Mouse (Mus musculus) spleen, embryonic (tissue): ENCODE results near the gene Ube2d2b.

ENCODE experiments used
- CTCF ChIA-PET: fragments of 350-600 bp; sonication (Branson Sonifier 250); formaldehyde crosslinking; loops from one replicate; lab custom pipeline; 2022; lab: Charles Lee

The Ube2d2b gene

GRCm38 (mm10) chr5:107829998-107830560 lies at the start of gene Ube2d2b:
Gene Ube2d2b, plus strand, starts transcription at chr5:107830099.
- CTCF ChIA-PET: no interaction called here

DNA sequence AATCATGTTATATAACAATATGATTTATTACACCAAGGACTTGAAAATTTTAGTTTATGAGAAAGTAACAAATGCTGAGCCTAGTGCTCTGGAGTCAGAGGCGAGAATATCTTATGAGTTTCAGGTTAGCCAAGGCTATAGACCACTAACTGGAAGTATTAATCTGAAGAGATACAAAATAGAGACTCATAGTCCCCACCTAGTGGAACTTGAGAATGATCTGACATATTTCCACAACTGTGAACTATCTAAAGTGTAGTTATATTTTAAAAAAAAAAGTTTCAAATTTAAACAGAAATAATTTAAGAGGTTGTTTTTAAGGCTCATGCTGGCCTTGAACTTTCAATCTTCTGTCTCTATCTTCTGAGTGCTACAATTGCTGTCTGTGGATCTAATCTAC lies 47.5 kb upstream of the Ube2d2b start:
- CTCF ChIA-PET: no interaction called here

- CTCF ChIA-PET: no interaction called here
Measured at GRCm38 (mm10) chr5:107787682-107788443, 42.0 kb upstream of the Ube2d2b start.

- CTCF ChIA-PET: no interaction called here
Measured at GRCm38 (mm10) chr5:107789492-107789891, 40.4 kb upstream of the Ube2d2b start.

GRCm38 (mm10) chr5:107791966-107792365 lies 37.9 kb upstream of the Ube2d2b start:
- CTCF ChIA-PET: interaction anchor here (1.3 kb wide), 1 partner anchor 9 kb away, joined by 3 read pairs; no protein-coding TSS in a partner anchor

- CTCF ChIA-PET: interaction anchor here (0.7 to 1.3 kb wide), 2 partner anchors 9 to 164 kb away, joined by 3 to 9 read pairs; no protein-coding TSS in a partner anchor
Measured at GRCm38 (mm10) chr5:107792516-107792915, 37.4 kb upstream of the Ube2d2b start.

DNA sequence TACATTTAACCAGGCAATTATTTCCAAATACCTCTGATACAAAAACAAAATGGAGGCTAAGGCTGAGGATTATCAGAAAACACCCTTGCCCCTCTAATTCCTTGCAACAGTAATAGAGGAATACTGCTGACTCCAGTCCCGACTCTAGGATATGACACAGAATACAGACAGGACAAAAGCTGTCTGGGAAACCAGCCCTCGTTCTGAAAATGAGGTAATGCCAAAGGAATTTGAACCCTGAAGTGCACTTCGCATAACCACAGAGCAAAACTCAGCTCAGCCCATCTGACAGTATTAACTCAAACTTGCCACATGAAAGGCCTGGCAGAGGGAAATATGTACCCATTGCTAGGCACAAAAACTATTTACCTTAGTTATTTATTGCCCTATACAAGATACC lies 36.6 kb upstream of the Ube2d2b start:
- CTCF ChIA-PET: interaction anchor here (1.3 kb wide), 1 partner anchor 8 kb away, joined by 3 read pairs; no protein-coding TSS in a partner anchor

GRCm38 (mm10) chr5:107793927-107794326 lies 36.0 kb upstream of the Ube2d2b start:
- CTCF ChIA-PET: interaction anchor here (0.9 kb wide), 1 partner anchor 24 kb away, joined by 3 read pairs; no protein-coding TSS in a partner anchor

GRCm38 (mm10) chr5:107798290-107798689 lies 31.6 kb upstream of the Ube2d2b start:
- CTCF ChIA-PET: interaction anchor here (0.6 kb wide), 1 partner anchor 70 kb away, joined by 8 read pairs; no protein-coding TSS in a partner anchor

GRCm38 (mm10) chr5:107801234-107801633 lies 28.7 kb upstream of the Ube2d2b start:
- CTCF ChIA-PET: interaction anchor here (1.0 kb wide), 1 partner anchor 9 kb away, joined by 3 read pairs; no protein-coding TSS in a partner anchor

DNA sequence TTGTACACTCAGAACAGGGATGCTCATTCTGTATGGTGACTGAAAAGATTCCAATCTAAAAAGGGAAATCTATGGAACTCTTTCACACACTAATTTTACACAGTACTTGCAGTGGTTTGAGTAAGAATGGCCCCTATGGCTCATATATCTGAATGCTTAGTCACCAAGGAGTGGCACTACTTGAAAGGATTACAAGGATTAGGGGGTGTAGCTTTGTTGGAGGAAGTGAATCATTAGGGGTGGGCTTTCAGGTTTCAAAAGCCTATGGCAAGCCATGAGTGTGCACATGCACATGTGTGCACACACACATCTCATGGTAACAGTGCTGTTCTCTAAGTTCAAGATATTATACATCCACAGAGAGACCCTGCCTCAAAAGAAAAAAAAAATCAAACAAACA lies 27.3 kb upstream of the Ube2d2b start:
- CTCF ChIA-PET: no interaction called here

- CTCF ChIA-PET: no interaction called here
Measured at GRCm38 (mm10) chr5:107807496-107807895, 22.4 kb upstream of the Ube2d2b start.

- CTCF ChIA-PET: no interaction called here
Measured at GRCm38 (mm10) chr5:107814651-107815050, 15.2 kb upstream of the Ube2d2b start.

DNA sequence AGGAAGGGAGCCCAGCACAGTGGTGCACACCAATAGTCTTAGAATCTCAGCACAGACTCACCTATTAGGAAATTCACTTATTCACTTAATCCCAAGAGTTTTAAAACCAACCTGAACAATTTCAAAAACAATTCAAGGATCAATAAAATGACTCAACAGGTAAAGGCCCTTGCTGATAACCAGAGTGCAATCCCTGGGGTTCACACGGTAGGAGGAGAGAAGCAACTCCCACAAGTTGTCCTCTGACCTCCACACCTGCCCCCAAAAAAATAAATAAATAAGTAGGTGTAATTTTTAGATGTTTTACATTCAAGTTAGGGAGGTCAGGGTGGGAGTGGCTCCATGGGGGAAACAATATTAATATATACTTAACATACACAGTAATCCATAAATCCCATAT lies 7.4 kb upstream of the Ube2d2b start:
- CTCF ChIA-PET: no interaction called here

- CTCF ChIA-PET: interaction anchor here (0.6 to 0.7 kb wide), 2 partner anchors 47 to 266 kb away, joined by 3 read pairs; no protein-coding TSS in a partner anchor
Measured at GRCm38 (mm10) chr5:107831351-107831750, 1.5 kb downstream of the Ube2d2b start.

DNA sequence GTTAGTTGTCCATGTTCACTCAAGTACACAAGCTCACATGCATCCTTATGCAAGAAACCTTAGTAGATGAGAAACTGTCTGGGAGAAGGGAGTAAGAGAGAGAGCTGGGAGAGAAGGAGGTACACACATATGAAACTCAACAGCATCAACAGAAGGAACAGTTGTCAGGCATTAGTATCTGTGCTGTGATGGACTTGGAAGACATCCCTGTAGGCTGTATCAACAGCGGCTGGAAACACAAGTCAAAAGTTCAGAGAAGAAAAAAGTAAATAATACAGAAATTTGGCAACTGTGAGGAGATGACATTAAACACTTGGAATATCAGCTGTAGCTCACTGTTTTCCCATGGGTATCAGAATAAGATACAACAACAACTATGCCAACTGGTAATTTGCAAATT lies 4.4 kb downstream of the Ube2d2b start:
- CTCF ChIA-PET: no interaction called here

- CTCF ChIA-PET: interaction anchor here (0.6 kb wide), 1 partner anchor 125 kb away, joined by 3 read pairs; no protein-coding TSS in a partner anchor
Measured at GRCm38 (mm10) chr5:107838891-107839644, 9.2 kb downstream of the Ube2d2b start.

- CTCF ChIA-PET: no interaction called here
Measured at GRCm38 (mm10) chr5:107840549-107841238, 10.8 kb downstream of the Ube2d2b start.

DNA sequence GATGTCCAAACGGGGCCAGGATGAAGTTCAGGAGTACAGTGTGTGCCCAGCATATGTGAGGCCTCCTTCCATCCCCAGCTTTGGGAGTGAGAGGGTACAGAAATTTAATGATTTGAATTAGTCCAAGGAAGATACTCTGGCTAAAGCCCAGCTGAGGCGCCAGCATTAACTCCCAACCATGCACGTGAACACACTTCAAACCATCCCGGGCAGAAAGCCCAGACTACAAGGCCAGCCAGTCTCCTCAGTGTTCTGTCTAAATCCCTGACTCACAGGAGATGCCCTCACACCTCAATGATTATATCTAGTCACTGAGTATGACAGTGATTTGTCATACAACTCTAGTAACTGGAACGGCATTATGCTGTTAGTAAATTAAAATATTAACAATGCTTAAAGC lies 17.4 kb downstream of the Ube2d2b start:
- CTCF ChIA-PET: interaction anchor here (0.7 kb wide), 1 partner anchor 10 kb away, joined by 3 read pairs; no protein-coding TSS in a partner anchor

DNA sequence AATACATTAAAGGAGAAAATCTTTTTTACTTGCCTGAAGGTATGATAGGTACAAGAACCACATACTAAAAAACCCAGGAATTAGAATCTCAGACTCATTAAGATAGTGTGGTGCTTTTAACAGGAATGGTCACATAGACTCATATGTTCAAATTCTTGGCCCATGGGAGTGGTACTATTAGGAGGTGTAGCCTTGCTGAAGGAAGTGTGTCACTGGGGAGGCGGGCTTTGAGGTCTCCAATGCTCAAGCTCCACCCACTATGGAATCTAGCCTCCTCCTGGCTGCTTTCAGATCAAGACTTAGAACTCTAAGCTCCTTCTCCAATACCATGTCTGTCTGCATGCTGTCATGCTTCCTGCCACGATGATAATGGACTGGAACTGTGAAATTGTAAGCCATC lies 17.9 kb downstream of the Ube2d2b start:
- CTCF ChIA-PET: no interaction called here

GRCm38 (mm10) chr5:107848964-107849363 lies 19.1 kb downstream of the Ube2d2b start:
- CTCF ChIA-PET: no interaction called here
